Comparison of ENCODE assay signal across 15 mouse cellular contexts in genomic region chr3:29525963-29526301, GRCm38 (mm10).
"Had no signal": no experiment of that assay in that cellular context is flagged by ENCODE, and none has a peak within 500 bp of the region (broad histone marks: within the 10 kb centered on the region; RNA-seq: fewer than 3 reads in every experiment).

No protein-coding gene starts in this region.

- H3K4me3 ChIP-seq: kidney, embryonic 15.5 days; limb, embryonic 12.5 days; liver, embryonic 13.5 days; lung, embryonic 15.5 days; midbrain, embryonic 13.5 days; myocyte; neural tube, embryonic 13.5 days had no signal

- H3K36me3 ChIP-seq: kidney, embryonic 15.5 days; limb, embryonic 12.5 days; liver, embryonic 13.5 days; lung, embryonic 15.5 days; midbrain, embryonic 13.5 days; neural tube, embryonic 13.5 days had no signal

- H3K9me3 ChIP-seq: kidney, embryonic 15.5 days; limb, embryonic 12.5 days; liver, embryonic 13.5 days; lung, embryonic 15.5 days; midbrain, embryonic 13.5 days; neural tube, embryonic 13.5 days had no signal

- H3K4me2 ChIP-seq: kidney, embryonic 15.5 days; limb, embryonic 12.5 days; liver, embryonic 13.5 days; lung, embryonic 15.5 days; midbrain, embryonic 13.5 days; neural tube, embryonic 13.5 days had no signal

- H3K27ac ChIP-seq: kidney, embryonic 15.5 days; limb, embryonic 12.5 days; liver, embryonic 13.5 days; lung, embryonic 15.5 days; macrophage; midbrain, embryonic 13.5 days; neural tube, embryonic 13.5 days had no signal

- H3K27me3 ChIP-seq: kidney, embryonic 15.5 days; limb, embryonic 12.5 days; liver, embryonic 13.5 days; lung, embryonic 15.5 days; midbrain, embryonic 13.5 days; neural tube, embryonic 13.5 days had no signal

- DNase-seq: kidney, postnatal 14 days; liver; liver, embryonic 13.5 days; liver, postnatal 0 days; lung, postnatal 14 days; right cerebral cortex, postnatal 4 days; spleen, adult 18-20 months; thymus, postnatal 36 days had no signal

- H3K4me1 ChIP-seq: kidney, embryonic 15.5 days; limb, embryonic 12.5 days; liver, embryonic 13.5 days; lung, embryonic 15.5 days had no signal

- ATAC-seq: liver, postnatal 0 days; midbrain, embryonic 13.5 days had no signal

- H3K9ac ChIP-seq: kidney, embryonic 15.5 days; limb, embryonic 12.5 days; liver, embryonic 13.5 days; liver, postnatal 0 days; lung, embryonic 15.5 days; midbrain, embryonic 13.5 days; neural tube, embryonic 13.5 days had no signal
